Mouse (Mus musculus) midbrain, embryonic 11.5 days (tissue): ENCODE measurements at regions not wholly inside any gene's neighbourhood (a gene's known extent, or its start where the extent isn't known, plus 50 kb on each side); places are given as distances from the start of the nearest gene placed in this dataset.

ENCODE experiments used
- ATAC-seq: fragments of 200-750 bp; cut with Nextera tagmentation; 2 replicates; pipeline ENCODE4 v1.8.0; 2017; ENCODE audit warnings: moderate TSS enrichment, moderate library complexity; ENCODE audit not compliant: low FRiP score
- DNase-seq: peaks from one replicate; pipeline ENCODE4 v3.0.0; 2015; ENCODE audit warnings: low spot score; ENCODE audit errors: missing footprints
- H3K27ac ChIP-seq: fragments of 300-500 bp; sonication (generic); 2 replicates; pipeline ENCODE4 v1.5.1; 2014; ENCODE audit warnings: low read depth, low read length
- H3K27me3 ChIP-seq: fragments of 300-500 bp; sonication (generic); 2 replicates; pipeline ENCODE4 v1.6.1; 2014; ENCODE audit warnings: mild to moderate bottlenecking, low read length, moderate library complexity, mixed read lengths; ENCODE audit not compliant: control insufficient read depth, insufficient read depth
- H3K36me3 ChIP-seq: fragments of 300-500 bp; sonication (generic); 2 replicates; pipeline ENCODE4 v1.6.1; 2014; ENCODE audit warnings: mild to moderate bottlenecking, low read length, moderate library complexity, mixed read lengths; ENCODE audit not compliant: control insufficient read depth, insufficient read depth
- H3K4me1 ChIP-seq: fragments of 300-500 bp; sonication (generic); 2 replicates; pipeline ENCODE4 v1.6.1; 2014; ENCODE audit warnings: low read length; ENCODE audit not compliant: control insufficient read depth, insufficient read depth
- H3K4me2 ChIP-seq: fragments of 300-500 bp; sonication (generic); 2 replicates; pipeline ENCODE4 v1.6.1; 2014; ENCODE audit warnings: mild to moderate bottlenecking, moderate library complexity
- H3K4me3 ChIP-seq: fragments of 300-500 bp; sonication (generic); 2 replicates; pipeline ENCODE4 v1.5.1; 2014; ENCODE audit warnings: low read depth, low read length
- H3K9ac ChIP-seq: fragments of 300-500 bp; sonication (generic); 2 replicates; pipeline ENCODE4 v1.6.1; 2014; ENCODE audit warnings: low read length
- H3K9me3 ChIP-seq: fragments of 300-500 bp; sonication (generic); 2 replicates; pipeline ENCODE4 v1.6.1; 2016; ENCODE audit warnings: low read length; ENCODE audit not compliant: control insufficient read depth
- WGBS: fragments of 180-500 bp; shearing (Covaris S2); extraction: QIAGEN DNeasy Blood & Tissue Kit; methylation state at CpG from one replicate; pipeline ENCODE4 v1.1.7; 2014; 5-methylcytosine and 5-hydroxymethylcytosine counted together

GRCm38 (mm10) chr9:41604916-41605315, 443.4 kb upstream of the Ubash3b start:
- no peaks in the 10 kb centered on the region for H3K36me3 ChIP-seq
- ATAC-seq (no peak), DNase-seq (no peak)
- no peaks in the 10 kb centered on the region for H3K9me3 ChIP-seq
- H3K27me3 ChIP-seq = no peaks in the 10 kb centered on the region
- no peak overlapping the region for H3K4me2 ChIP-seq
- no peak overlapping the region for H3K9ac ChIP-seq
- no peak overlapping the region for H3K4me3 ChIP-seq
- WGBS = 79% methylated on average over 1 of the region's 1 CpGs
- H3K27ac ChIP-seq = no peak overlapping the region
- H3K4me1 ChIP-seq = peaks cover 18% of the 10 kb centered on the region

DNA sequence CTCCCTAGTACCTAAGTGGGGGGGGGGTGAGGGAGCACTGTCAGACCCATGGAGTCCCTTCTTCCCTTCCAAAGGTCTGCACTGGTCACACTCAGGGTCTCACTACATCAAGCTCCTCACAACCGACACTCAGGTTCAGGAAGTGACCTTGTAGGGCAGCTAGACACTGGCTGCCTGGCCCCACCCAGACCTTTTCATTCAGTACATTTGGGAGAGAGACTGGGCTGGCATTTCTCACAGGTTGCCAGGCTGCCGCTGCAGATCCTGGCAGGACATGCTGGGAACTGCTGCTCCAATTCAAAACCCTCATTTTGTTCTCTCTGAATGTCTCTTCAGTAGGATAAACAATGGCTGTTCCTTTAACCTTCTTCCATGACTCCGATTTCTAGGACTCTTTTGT, 439.3 kb upstream of the Ubash3b start:
- Histone ChIP-seq H3K4me3 (no peak overlapping the region), H3K4me1 (peaks cover 30% of the 10 kb centered on the region), H3K36me3 (no peaks in the 10 kb centered on the region), H3K27ac (peak overlapping the region; percentile 36; the same call in 1 of the 2 replicates), H3K27me3 (no peaks in the 10 kb centered on the region), H3K9me3 (no peaks in the 10 kb centered on the region), H3K9ac (no peak overlapping the region; the same call in 1 of the 2 replicates), H3K4me2 (no peak overlapping the region)
- DNase-seq (no peak), ATAC-seq (peak; percentile 55)
- 14% methylated on average over 3 of the region's 3 CpGs for WGBS

DNA sequence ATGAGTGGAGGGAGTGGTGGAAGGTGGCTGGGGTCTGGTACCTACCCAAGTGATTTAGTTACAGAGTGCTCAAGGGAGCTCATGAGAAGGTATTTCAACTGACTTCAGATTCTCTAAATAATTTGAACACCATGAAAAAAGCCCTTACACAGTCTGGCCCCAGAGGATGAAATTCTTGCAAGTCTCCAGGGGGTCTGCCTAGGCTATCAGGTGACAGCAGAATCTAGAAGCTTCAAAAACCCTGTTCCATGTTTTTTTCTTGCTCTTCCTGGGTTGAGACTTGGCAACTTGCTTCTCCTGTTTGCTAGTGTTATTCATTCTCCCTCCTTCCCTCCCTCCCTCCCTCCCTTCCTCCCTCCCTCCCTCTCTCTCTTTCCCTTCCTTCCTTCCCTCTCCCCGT, 438.4 kb upstream of the Ubash3b start:
- Histone ChIP-seq H3K27ac (no peak overlapping the region), H3K27me3 (no peaks in the 10 kb centered on the region), H3K36me3 (no peaks in the 10 kb centered on the region), H3K4me3 (no peak overlapping the region), H3K9me3 (no peaks in the 10 kb centered on the region), H3K9ac (no peak overlapping the region), H3K4me1 (peaks cover 33% of the 10 kb centered on the region), H3K4me2 (no peak overlapping the region)
- DNase-seq (no peak), ATAC-seq (no peak)
- WGBS = 57% methylated on average over 1 of the region's 1 CpGs

GRCm38 (mm10) chr9:41595749-41596148, 434.3 kb upstream of the Ubash3b start:
- Histone ChIP-seq H3K4me1 (peaks cover 31% of the 10 kb centered on the region), H3K4me3 (no peak overlapping the region), H3K9ac (no peak overlapping the region), H3K9me3 (no peaks in the 10 kb centered on the region), H3K36me3 (peaks cover 9% of the 10 kb centered on the region; the same call in 1 of the 2 replicates), H3K27me3 (no peaks in the 10 kb centered on the region), H3K27ac (no peak overlapping the region; the same call in 1 of the 2 replicates), H3K4me2 (no peak overlapping the region)
- WGBS = 27% methylated on average over 5 of the region's 5 CpGs
- ATAC-seq = peak; percentile 65
- DNase-seq = peak; percentile 94

DNA sequence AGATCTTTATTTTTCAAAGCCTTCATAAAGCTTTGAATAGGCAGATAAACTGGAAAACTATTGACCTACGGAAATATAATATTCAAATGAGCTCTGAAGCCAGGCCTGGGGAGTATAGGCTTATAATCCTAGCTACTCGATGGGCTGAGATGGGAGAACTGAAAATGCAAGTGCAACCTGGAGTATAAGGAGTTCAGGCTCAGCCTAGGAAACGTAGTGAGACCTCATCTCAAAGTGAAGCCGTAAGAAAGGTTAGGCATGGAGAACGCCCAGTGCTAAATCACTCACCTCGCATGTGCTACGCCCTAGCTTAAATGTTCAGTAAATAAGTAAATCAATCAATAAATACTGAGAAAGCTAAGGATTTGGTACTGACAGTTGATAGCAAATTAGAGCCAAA, 432.5 kb upstream of the Ubash3b start:
- peaks cover 19% of the 10 kb centered on the region for H3K36me3 ChIP-seq
- peaks cover 27% of the 10 kb centered on the region for H3K4me1 ChIP-seq
- DNase-seq (no peak), ATAC-seq (no peak)
- no peak overlapping the region for H3K4me3 ChIP-seq
- 85% methylated on average over 7 of the region's 7 CpGs for WGBS
- no peak overlapping the region for H3K27ac ChIP-seq
- no peak overlapping the region for H3K9ac ChIP-seq
- no peaks in the 10 kb centered on the region for H3K9me3 ChIP-seq
- H3K27me3 ChIP-seq = no peaks in the 10 kb centered on the region
- H3K4me2 ChIP-seq = no peak overlapping the region

DNA sequence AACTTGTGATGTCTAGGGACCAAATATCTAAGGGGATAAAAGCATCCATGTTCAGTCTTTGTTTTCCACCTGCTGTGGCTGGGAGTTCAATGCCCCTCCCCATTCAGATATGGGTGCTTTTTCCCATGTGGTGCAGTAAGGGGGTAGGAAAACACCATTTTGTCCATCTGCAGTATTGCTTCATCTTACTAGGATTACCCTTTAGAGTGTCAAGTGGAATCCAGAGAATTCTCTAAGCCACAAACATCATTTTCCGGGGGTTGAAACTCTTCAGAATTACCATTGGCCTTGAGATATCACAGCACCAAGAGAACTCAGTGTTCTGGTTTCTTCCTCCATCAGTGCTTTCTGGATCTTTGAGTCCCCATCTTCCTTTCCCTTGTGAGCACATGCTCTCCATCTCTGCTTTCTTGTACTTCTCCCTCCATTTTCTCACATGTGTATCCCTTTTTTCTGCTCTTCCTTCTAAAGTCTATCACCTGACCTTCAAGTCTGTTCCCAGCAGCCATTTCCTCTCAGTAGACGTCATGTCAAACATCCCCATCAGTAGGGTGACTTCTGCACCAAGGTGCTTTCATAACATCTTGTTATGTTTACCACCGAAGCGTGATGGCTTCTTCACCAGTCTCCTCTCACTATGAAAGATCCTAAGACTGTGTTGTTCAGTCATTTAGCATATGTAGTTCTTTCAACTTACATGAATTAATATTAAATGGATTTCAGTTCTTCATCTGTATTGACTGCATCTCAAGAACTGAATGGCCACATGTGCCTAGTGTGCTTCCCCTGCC, 431.6 kb upstream of the Ubash3b start:
- H3K9me3 ChIP-seq = no peaks in the 10 kb centered on the region
- H3K4me2 ChIP-seq = no peak overlapping the region
- no peak overlapping the region for H3K4me3 ChIP-seq
- H3K27me3 ChIP-seq = no peaks in the 10 kb centered on the region
- peaks cover 33% of the 10 kb centered on the region for H3K4me1 ChIP-seq
- DNase-seq (no peak), ATAC-seq (no peak)
- H3K9ac ChIP-seq = no peak overlapping the region
- peaks cover 23% of the 10 kb centered on the region for H3K36me3 ChIP-seq
- 0 out of 2 replicates have a peak overlapping the region, but pooled peaks have one; percentile 14 for H3K27ac ChIP-seq
- 87% methylated on average over 4 of the region's 4 CpGs for WGBS

- Histone ChIP-seq H3K9me3 (no peaks in the 10 kb centered on the region), H3K9ac (no peak overlapping the region), H3K27me3 (no peaks in the 10 kb centered on the region), H3K27ac (no peak overlapping the region), H3K4me3 (no peak overlapping the region), H3K36me3 (peaks cover 27% of the 10 kb centered on the region), H3K4me1 (peaks cover 35% of the 10 kb centered on the region), H3K4me2 (no peak overlapping the region)
- 91% methylated on average over 1 of the region's 1 CpGs for WGBS
- ATAC-seq (no peak), DNase-seq (no peak)
These were observed 430.6 kb upstream of the Ubash3b start for GRCm38 (mm10) chr9:41592101-41592500.

- peaks cover 31% of the 10 kb centered on the region for H3K36me3 ChIP-seq
- 76% methylated on average over 4 of the region's 4 CpGs for WGBS
- H3K9ac ChIP-seq = no peak overlapping the region
- H3K4me3 ChIP-seq = no peak overlapping the region
- H3K4me1 ChIP-seq = peaks cover 38% of the 10 kb centered on the region
- no peak overlapping the region for H3K4me2 ChIP-seq
- no peaks in the 10 kb centered on the region for H3K9me3 ChIP-seq
- ATAC-seq (no peak), DNase-seq (no peak)
- no peak overlapping the region for H3K27ac ChIP-seq
- no peaks in the 10 kb centered on the region for H3K27me3 ChIP-seq
These were observed 428.7 kb upstream of the Ubash3b start for GRCm38 (mm10) chr9:41590164-41590563.

DNA sequence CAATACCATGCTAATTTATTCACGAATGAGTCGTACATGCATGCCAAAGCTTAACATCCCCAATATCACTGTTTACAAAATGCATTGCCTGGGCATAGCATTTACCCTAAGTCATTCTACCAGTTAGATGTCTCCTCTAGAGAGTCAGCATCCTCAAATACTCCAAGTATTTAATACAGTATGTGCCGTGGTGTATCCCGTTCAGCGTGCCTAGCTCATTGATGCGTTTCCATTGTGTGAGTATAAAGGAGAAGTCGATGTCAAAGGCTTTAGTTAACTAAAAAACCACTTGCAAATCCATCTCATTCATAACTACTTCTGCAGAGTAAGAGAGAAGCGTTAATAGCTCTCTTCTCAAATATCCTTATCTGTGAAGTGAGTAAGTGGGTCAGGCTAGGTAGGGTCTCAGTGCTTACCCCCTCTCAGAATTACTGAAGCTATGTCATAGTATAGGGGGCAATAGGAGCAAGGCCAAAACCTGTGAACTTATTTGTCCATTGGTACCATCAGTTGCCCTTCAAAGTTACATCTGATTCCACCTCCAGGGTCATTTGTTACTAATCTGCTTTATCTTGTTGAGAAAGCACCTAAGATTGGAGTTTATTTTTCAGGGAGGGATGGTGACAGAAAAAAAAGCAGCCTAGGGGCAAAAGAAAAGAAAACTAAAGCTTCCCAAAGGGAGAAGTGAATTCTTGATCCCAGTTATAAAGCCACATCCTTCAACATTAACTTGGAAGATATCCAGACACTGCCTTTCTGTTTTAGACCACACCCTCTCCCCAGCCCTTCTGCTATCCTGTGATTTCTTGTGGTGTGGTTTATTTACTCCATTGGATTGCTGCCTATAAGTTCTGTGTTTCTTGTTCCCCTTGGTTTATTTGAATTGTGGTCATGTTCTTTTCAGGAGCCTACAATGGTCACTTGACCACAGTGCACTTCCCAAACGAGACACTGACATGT, 427.2 kb upstream of the Ubash3b start:
- Histone ChIP-seq H3K36me3 (peaks cover 31% of the 10 kb centered on the region), H3K9ac (no peak overlapping the region; the same call in 1 of the 2 replicates), H3K27ac (0 out of 2 replicates have a peak overlapping the region, but pooled peaks have one; percentile 9), H3K9me3 (no peaks in the 10 kb centered on the region), H3K27me3 (no peaks in the 10 kb centered on the region), H3K4me2 (peak overlapping the region; percentile 17; the same call in 1 of the 2 replicates), H3K4me3 (no peak overlapping the region), H3K4me1 (peaks cover 34% of the 10 kb centered on the region)
- no peak for DNase-seq
- ATAC-seq = no peak
- 77% methylated on average over 9 of the region's 9 CpGs for WGBS
